Mouse (Mus musculus): Measurements from ENCODE around the gene Dhh. TPM values are rescaled to one million over a fixed set of nuclear protein-coding genes. Genes with fewer than 3 reads are reported as not detected.

Dhh gene
- polyA plus RNA-seq, 1 experiment from 2014 or later = 1.1 TPM

DNA sequence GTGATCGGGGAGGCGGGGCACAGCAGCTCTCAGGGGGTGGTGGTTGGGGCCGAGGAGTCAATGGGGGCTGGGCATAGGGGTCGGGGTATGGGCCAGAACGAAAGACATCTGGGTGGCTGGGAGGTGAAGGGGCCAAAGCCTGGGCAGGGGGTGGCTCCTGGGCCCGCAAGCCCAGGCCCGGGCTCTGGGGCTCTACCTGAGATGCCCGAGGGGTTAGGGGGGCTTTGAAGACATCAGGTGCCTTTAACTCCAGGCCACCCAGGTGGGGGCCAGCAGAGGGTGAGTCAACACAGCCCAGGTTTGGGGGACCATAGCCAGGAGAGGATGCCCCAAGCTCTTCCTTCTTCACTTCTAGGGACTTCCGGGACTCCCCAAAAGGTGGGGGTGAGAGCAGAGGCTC lies 45.6 kb downstream of the Dhh start:
- no peaks in the 10 kb centered on the region for H3K27me3 ChIP-seq (replicated peaks)
- 84% methylated on average over 9 of the region's 9 CpGs for WGBS
- no peak overlapping the region for H3K27ac ChIP-seq
- no peaks in the 10 kb centered on the region for H3K9me3 ChIP-seq
- H3K4me2 ChIP-seq (replicated peaks) = no peak overlapping the region
- H3K4me1 ChIP-seq (replicated peaks) = no peaks in the 10 kb centered on the region
- no peak overlapping the region for H3K4me3 ChIP-seq (replicated peaks)
- H3K9ac ChIP-seq = no peak overlapping the region
- H3K36me3 ChIP-seq = peaks cover 85% of the 10 kb centered on the region
- ATAC-seq = no peak

DNA sequence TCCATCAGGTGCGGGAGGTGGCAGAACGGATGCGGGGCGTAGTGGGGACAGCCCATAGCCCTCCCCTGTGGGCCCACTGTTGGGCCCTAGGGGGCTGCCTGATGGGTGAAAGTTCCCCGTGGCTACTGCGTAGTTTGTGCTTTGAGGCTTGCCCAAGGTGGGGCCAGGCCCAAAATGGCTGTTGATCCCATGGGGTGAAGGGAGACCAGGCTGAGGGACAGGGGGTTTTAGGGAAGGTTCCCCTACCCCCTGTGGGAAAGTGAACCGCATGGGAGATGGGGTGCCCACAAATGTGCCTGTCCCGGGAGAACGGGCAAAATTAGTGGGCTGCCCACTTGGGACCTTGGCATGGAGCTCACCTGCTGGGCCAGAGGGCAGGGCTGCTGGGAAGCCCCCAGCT lies 46.3 kb downstream of the Dhh start:
- Histone ChIP-seq H3K4me2 (replicated peaks) (no peak overlapping the region), H3K4me1 (replicated peaks) (no peaks in the 10 kb centered on the region), H3K9ac (no peak overlapping the region), H3K36me3 (peaks cover 85% of the 10 kb centered on the region), H3K4me3 (replicated peaks) (no peak overlapping the region), H3K27me3 (replicated peaks) (no peaks in the 10 kb centered on the region), H3K9me3 (no peaks in the 10 kb centered on the region), H3K27ac (no peak overlapping the region)
- 92% methylated on average over 9 of the region's 9 CpGs for WGBS
- ATAC-seq = no peak

- Histone ChIP-seq H3K4me3 (replicated peaks) (no peak overlapping the region), H3K36me3 (peaks cover 87% of the 10 kb centered on the region), H3K9me3 (no peaks in the 10 kb centered on the region), H3K27ac (no peak overlapping the region), H3K9ac (no peak overlapping the region), H3K4me1 (replicated peaks) (no peaks in the 10 kb centered on the region), H3K27me3 (replicated peaks) (no peaks in the 10 kb centered on the region), H3K4me2 (replicated peaks) (no peak overlapping the region)
- 83% methylated on average over 21 of the region's 21 CpGs for WGBS
- peak; percentile 58 for ATAC-seq
Observed at GRCm38 (mm10) chr15:98851229-98851818, 47.0 kb downstream of the Dhh start.

DNA sequence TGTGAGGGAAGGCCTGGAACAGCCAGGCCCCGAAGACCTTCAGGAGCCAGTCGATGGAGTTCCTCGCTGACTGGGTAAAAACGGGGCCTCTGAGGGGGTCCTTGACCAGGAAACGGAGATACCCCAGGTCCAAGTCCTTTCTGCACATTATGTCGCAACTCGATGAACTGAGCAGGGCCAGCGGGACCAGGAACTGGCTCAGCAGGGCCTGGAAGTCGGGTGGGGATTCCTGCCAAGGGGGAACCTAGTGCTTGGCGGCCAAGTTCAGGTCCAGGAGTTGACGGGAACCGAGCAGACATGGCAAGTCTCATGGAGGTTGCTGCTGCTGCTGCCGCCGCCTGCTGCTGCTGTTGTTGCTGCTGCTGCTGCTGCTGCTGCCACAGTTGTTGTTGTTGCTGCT lies 47.7 kb downstream of the Dhh start:
- H3K9ac ChIP-seq = no peak overlapping the region
- no peak overlapping the region for H3K4me2 ChIP-seq (replicated peaks)
- H3K4me3 ChIP-seq (replicated peaks) = no peak overlapping the region
- WGBS = 87% methylated on average over 14 of the region's 14 CpGs
- peaks cover 88% of the 10 kb centered on the region for H3K36me3 ChIP-seq
- no peaks in the 10 kb centered on the region for H3K4me1 ChIP-seq (replicated peaks)
- no peak overlapping the region for H3K27ac ChIP-seq
- peak; percentile 37 for ATAC-seq
- H3K27me3 ChIP-seq (replicated peaks) = no peaks in the 10 kb centered on the region
- no peaks in the 10 kb centered on the region for H3K9me3 ChIP-seq

GRCm38 (mm10) chr15:98849956-98850600 lies 48.3 kb downstream of the Dhh start:
- Histone ChIP-seq H3K36me3 (peaks cover 88% of the 10 kb centered on the region), H3K27me3 (replicated peaks) (no peaks in the 10 kb centered on the region), H3K4me2 (replicated peaks) (no peak overlapping the region), H3K9ac (no peak overlapping the region), H3K4me3 (replicated peaks) (no peak overlapping the region), H3K9me3 (no peaks in the 10 kb centered on the region), H3K4me1 (replicated peaks) (no peaks in the 10 kb centered on the region), H3K27ac (no peak overlapping the region)
- ATAC-seq = no peak
- 85% methylated on average over 16 of the region's 16 CpGs for WGBS

- Histone ChIP-seq H3K9ac (no peak overlapping the region), H3K9me3 (no peaks in the 10 kb centered on the region), H3K36me3 (peaks cover 88% of the 10 kb centered on the region), H3K27me3 (replicated peaks) (no peaks in the 10 kb centered on the region), H3K4me3 (replicated peaks) (no peak overlapping the region), H3K4me1 (replicated peaks) (no peaks in the 10 kb centered on the region), H3K4me2 (replicated peaks) (no peak overlapping the region), H3K27ac (no peak overlapping the region)
- 96% methylated on average over 11 of the region's 11 CpGs for WGBS
- no peak for ATAC-seq
Observed at GRCm38 (mm10) chr15:98849165-98849564, 49.2 kb downstream of the Dhh start.

DNA sequence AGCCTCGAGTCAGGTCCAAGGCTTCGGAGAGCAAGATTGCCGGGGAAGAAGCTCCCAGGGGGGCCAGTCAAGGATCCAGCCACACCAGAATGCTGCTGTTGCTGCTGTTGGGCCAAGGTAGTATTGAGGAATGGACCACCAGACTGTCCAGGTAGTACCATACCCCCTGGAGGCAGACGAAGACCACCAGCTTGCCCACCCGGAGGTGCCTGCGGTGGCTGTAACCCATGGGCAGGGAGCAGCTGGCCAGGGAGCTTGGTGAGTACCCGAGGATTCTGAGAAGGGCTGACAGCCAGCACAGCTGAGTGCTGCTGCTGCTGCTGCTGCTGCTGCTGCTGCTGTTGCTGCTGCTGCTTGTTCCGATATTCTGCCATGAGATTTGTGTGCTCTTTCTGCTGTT lies 52.2 kb downstream of the Dhh start:
- no peaks in the 10 kb centered on the region for H3K27me3 ChIP-seq (replicated peaks)
- no peak overlapping the region for H3K27ac ChIP-seq
- 87% methylated on average over 8 of the region's 8 CpGs for WGBS
- H3K4me2 ChIP-seq (replicated peaks) = no peak overlapping the region
- no peaks in the 10 kb centered on the region for H3K4me1 ChIP-seq (replicated peaks)
- no peaks in the 10 kb centered on the region for H3K9me3 ChIP-seq
- no peak for ATAC-seq
- H3K9ac ChIP-seq = no peak overlapping the region
- H3K4me3 ChIP-seq (replicated peaks) = no peak overlapping the region
- peaks cover 88% of the 10 kb centered on the region for H3K36me3 ChIP-seq

GRCm38 (mm10) chr15:98845149-98845548 lies 53.2 kb downstream of the Dhh start:
- no peak overlapping the region for H3K27ac ChIP-seq
- no peak overlapping the region for H3K9ac ChIP-seq
- H3K4me2 ChIP-seq (replicated peaks) = no peak overlapping the region
- ATAC-seq = no peak
- no peak overlapping the region for H3K4me3 ChIP-seq (replicated peaks)
- H3K36me3 ChIP-seq = peaks cover 93% of the 10 kb centered on the region
- no peaks in the 10 kb centered on the region for H3K27me3 ChIP-seq (replicated peaks)
- no peaks in the 10 kb centered on the region for H3K4me1 ChIP-seq (replicated peaks)
- WGBS = 96% methylated on average over 2 of the region's 2 CpGs
- H3K9me3 ChIP-seq = no peaks in the 10 kb centered on the region

DNA sequence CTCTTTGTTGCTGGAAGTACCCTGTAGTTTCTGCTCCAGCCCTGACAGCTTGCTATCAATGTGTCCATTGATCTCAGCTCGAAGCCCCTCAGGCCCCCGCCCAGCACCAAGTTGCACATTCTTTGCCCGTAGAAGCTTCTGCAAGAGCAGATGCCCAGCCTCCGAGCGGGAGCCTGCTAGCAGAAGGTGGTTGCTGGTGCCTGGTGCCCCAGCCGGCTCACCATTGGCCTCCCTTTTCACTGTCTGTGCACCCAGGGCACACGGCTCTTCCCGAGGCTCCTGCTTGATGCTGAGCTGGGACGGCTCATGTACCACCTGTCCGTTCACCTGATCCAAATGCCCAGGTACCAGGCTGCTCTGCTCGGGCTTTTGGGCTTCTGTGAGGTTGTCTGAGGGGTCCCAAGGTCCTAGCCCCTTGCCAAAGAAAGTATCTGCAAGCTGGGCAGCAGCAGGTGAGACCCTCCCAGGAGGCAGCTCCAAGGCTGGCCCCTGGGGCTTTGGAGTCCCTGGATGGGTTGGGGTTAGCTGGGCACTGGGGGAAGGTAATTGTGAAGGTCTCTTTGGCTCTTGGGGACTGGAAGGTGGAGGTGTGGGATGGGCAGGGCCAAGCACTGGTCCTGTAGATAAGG lies 54.6 kb downstream of the Dhh start:
- no peak overlapping the region for H3K9ac ChIP-seq
- H3K27me3 ChIP-seq (replicated peaks) = no peaks in the 10 kb centered on the region
- no peak overlapping the region for H3K4me2 ChIP-seq (replicated peaks)
- no peaks in the 10 kb centered on the region for H3K4me1 ChIP-seq (replicated peaks)
- no peak overlapping the region for H3K4me3 ChIP-seq (replicated peaks)
- 85% methylated on average over 11 of the region's 11 CpGs for WGBS
- peaks cover 92% of the 10 kb centered on the region for H3K36me3 ChIP-seq
- ATAC-seq = no peak
- no peak overlapping the region for H3K27ac ChIP-seq
- H3K9me3 ChIP-seq = no peaks in the 10 kb centered on the region

Other genes with a start within 250 kb of the Dhh start
- gene Ddx23, start 235.6 kb downstream of the Dhh start, polyA plus RNA-seq (2015; fragmentation: Nextera tagmentation; extraction: Ambion mirVana) = 23.3 and 23.7 TPM in 2 replicates
- 0.97 and 1.1 TPM in 2 replicates for gene Rnd1, start 221.1 kb downstream of the Dhh start, polyA plus RNA-seq (2015; fragmentation: Nextera tagmentation; extraction: Ambion mirVana)
- 0.67 and 0.92 TPM in 2 replicates for gene Ccdc65, start 190.3 kb downstream of the Dhh start, polyA plus RNA-seq (2015; fragmentation: Nextera tagmentation; extraction: Ambion mirVana)
- 68.0 and 117 TPM in 2 replicates for gene Fkbp11, start 170.3 kb downstream of the Dhh start, polyA plus RNA-seq (2015; fragmentation: Nextera tagmentation; extraction: Ambion mirVana)
- gene Arf3, start 135.3 kb downstream of the Dhh start, polyA plus RNA-seq (2015; fragmentation: Nextera tagmentation; extraction: Ambion mirVana) = 39.8 and 43.6 TPM in 2 replicates
- not detected in 2 replicates for gene Wnt10b, start 120.4 kb downstream of the Dhh start, polyA plus RNA-seq (2015; fragmentation: Nextera tagmentation; extraction: Ambion mirVana)
- not detected in 2 replicates for gene Wnt1, start 108.7 kb downstream of the Dhh start, polyA plus RNA-seq (2015; fragmentation: Nextera tagmentation; extraction: Ambion mirVana)
- gene Ddn, start 89.0 kb downstream of the Dhh start, polyA plus RNA-seq (2015; fragmentation: Nextera tagmentation; extraction: Ambion mirVana) = not detected in 2 replicates
- gene Prkag1, start 67.0 kb downstream of the Dhh start, polyA plus RNA-seq (2015; fragmentation: Nextera tagmentation; extraction: Ambion mirVana) = 88.3 and 89.0 TPM in 2 replicates
- gene Kmt2d, start 27.3 kb downstream of the Dhh start, polyA plus RNA-seq (2015; fragmentation: Nextera tagmentation; extraction: Ambion mirVana) = 9.6 and 10.4 TPM in 2 replicates
- gene Rhebl1, start 4.0 kb downstream of the Dhh start, polyA plus RNA-seq (2015; fragmentation: Nextera tagmentation; extraction: Ambion mirVana) = 10.8 and 12.5 TPM in 2 replicates
- gene Lmbr1l, start 19.7 kb upstream of the Dhh start, polyA plus RNA-seq (2015; fragmentation: Nextera tagmentation; extraction: Ambion mirVana) = 18.6 and 19.0 TPM in 2 replicates
- gene Tuba1b, start 36.0 kb upstream of the Dhh start, polyA plus RNA-seq (2015; fragmentation: Nextera tagmentation; extraction: Ambion mirVana) = 1,296 and 1,330 TPM in 2 replicates
- gene Gm49450, start 55.0 kb upstream of the Dhh start, polyA plus RNA-seq (2015; fragmentation: Nextera tagmentation; extraction: Ambion mirVana) = not detected in 2 replicates
- gene Tuba1a, start 55.2 kb upstream of the Dhh start, polyA plus RNA-seq (2015; fragmentation: Nextera tagmentation; extraction: Ambion mirVana) = 981 and 999 TPM in 2 replicates
- gene Tuba1c, start 131.4 kb upstream of the Dhh start, polyA plus RNA-seq (2015; fragmentation: Nextera tagmentation; extraction: Ambion mirVana) = 253 and 271 TPM in 2 replicates
- 46.9 and 48.1 TPM in 2 replicates for gene Prph, start 156.6 kb upstream of the Dhh start, polyA plus RNA-seq (2015; fragmentation: Nextera tagmentation; extraction: Ambion mirVana)
- 24.7 and 25.4 TPM in 2 replicates for gene Troap, start 176.0 kb upstream of the Dhh start, polyA plus RNA-seq (2015; fragmentation: Nextera tagmentation; extraction: Ambion mirVana)
- 0.09 TPM in 1 of 2 replicates, not detected in the other for gene C1ql4, start 189.3 kb upstream of the Dhh start, polyA plus RNA-seq (2015; fragmentation: Nextera tagmentation; extraction: Ambion mirVana)
- 37.4 and 39.0 TPM in 2 replicates for gene Dnajc22, start 194.6 kb upstream of the Dhh start, polyA plus RNA-seq (2015; fragmentation: Nextera tagmentation; extraction: Ambion mirVana)
- 26.6 and 34.7 TPM in 2 replicates for gene Spats2, start 227.4 kb upstream of the Dhh start, polyA plus RNA-seq (2015; fragmentation: Nextera tagmentation; extraction: Ambion mirVana)